Mouse (Mus musculus) liver, adult 2 months (tissue): Measurements from ENCODE around the gene Nsg1.

Experiments
- CTCF ChIP-seq: fragments of 200-500 bp; IDR thresholded peaks from 2 replicates; pipeline ENCODE4 v1.5.1; 2011; ENCODE audit warnings: low read depth, low read length, control low read depth
- POLR2A ChIP-seq: fragments of 200-500 bp; IDR thresholded peaks from 2 replicates; pipeline ENCODE4 v1.6.1; 2011; ENCODE audit warnings: low read length, control low read depth; ENCODE audit not compliant: insufficient read depth; ENCODE audit errors: extremely low read depth

- TF ChIP-seq CTCF: no peak
- TF ChIP-seq POLR2A: no peak
These were observed 18.8 kb downstream of the Nsg1 start for GRCm38 (mm10) chr5:38140893-38141292.
